Mouse (Mus musculus) cerebellum, postnatal 4 days (tissue): ENCODE data around the gene Mrps12.

Experiments
- DNase-seq, 2 experiments: peaks; one replicate each; pipeline ENCODE4 v3.0.0; 2022; ENCODE audit warnings: low spot score in 2 of 2, mixed read lengths in 1 of 2

The Mrps12 gene

DNA sequence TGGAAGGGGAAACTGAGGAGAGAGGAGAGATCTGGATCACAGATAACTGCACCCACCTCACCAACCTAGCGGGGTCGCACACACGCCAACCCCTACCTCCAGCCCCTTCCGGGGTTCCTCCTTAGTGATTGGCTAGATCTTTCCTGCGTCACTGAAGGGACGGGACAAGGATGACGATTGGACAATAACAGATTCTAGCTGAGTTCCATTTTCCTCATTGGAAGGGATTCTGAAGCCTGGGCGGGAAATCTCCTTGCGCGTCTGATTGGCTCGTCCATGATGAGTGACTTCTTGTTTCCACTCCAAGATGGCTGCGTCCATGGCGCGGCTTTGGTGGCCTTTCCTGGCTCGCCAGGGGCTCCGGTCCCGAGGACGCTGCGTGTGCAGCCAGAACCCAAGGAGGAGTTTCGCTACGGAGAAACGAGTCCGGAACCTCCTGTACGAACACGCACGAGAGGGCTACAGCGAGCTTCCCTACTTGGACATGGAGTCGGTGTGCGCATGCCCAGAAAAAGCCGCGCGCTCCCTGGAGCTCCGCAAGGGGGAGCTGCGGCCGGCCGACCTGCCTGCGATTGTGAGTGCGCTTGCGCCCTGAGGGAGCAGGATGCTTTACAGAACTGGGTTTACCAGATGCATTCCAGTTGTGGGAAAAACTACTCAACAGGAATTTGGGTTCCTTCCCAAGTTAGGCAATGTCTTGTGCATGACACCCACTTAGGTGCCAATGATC is at the start of gene Mrps12, which contains the start of gene Sars2:
Mrps12 (minus strand) TSS at position 112 of the 730 bp plus-strand sequence.
Sars2 (plus strand) TSS at position 284 of the 730 bp plus-strand sequence.
- peak; percentile 85 to 95 for DNase-seq

DNA sequence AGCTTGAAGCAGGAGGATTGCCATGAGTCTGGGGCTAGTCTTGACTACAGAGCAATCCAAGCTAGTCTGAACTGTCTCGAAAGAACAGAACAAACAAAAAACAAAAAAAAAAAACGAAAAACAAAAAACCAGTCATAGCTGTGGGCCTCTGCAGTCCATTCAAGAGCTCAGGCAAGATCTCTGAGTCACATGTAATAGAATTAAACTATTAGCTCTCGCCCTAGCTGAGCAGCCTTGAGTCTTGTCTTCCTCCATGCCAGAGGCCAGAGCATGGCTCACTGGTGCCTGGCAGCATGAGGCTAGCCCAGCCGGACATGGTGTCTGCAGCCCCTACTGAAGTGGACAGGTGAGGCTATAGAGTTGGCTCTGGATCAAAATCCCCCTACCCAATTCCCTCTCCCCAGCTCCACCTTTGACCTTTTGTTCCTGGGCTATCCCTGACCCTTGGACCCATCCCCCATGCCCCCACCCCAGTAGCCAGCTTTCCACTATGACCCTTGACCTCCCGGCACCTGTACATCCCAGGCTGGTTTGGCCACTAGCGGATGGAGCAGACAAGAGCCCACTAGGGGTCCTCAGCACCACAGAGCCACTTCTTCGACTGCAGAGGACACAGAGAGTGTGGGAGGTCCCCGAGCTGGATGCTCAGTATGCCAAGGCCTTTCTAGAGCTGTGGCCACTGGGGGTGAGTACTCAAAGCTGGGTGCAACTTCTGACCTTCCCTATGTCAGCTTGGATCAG is 48.6 kb upstream of the Mrps12 start:
- no peak for DNase-seq

DNA sequence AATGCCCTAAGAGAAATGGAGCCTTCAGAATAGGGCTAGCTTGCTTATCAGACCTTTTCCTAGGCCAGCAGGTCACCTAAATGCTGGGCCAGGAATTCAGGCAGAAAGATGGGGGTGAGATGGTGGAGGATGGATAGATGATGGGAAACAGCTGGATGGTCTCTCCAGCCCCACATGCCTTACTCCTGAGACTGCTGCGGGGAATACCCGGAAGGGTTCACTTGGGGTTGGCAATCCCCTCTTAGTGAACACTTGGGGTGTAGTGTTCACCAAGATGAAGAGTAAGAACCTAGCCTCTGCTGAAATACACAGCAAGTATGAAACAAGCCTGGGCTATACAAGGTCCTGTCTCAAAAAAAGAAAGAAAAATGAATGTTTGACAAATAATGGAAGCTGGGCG is 47.6 kb upstream of the Mrps12 start:
- no peak for DNase-seq

- DNase-seq, result no peak
Measured at GRCm38 (mm10) chr7:28788307-28789195, 46.9 kb upstream of the Mrps12 start, which contains the start of gene Rinl. Gene Rinl (plus strand): TSS chr7:28788969.

DNA sequence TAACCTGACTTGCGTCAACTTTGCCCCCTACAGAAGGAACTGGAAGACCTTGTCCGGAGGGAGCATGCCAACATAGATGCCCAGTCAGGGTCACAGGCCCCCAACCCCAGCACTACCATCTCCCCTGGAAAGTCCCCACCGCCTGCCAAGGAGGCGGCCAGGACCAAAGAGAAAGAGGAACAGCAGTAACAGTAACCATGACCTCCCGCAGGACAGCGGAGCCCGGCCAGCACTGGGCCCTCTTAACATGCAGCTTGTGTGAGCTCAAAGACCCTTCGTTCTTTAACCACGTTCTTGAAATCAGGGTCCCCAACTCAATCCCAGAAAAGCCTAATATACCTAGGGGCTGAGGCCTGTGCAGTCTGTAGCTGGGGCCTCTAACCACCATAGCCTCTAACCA is 46.3 kb upstream of the Mrps12 start:
- no peak for DNase-seq

DNA sequence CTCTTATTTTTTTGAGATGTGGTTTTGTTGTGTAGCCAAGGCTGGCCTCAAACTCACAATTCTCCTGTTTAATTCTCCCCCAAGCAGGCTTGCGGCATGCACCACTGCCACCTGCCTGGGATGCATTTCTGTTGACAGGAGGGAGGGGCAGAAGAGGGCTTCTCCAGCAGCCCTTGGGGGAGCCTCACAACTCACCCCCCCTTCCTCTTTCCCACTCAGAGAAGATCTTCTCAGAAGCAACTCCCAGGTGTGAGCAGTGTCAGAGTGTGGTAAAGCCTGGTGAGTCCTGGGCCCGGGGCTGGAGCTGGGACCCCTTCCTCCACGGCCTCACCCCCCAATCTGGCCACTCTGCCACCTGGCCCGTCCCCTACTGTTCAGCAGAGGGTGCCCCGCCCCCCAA is 43.5 kb upstream of the Mrps12 start:
- DNase-seq, result no peak

GRCm38 (mm10) chr7:28781261-28781663 is 39.6 kb upstream of the Mrps12 start:
- DNase-seq, result no peak

DNA sequence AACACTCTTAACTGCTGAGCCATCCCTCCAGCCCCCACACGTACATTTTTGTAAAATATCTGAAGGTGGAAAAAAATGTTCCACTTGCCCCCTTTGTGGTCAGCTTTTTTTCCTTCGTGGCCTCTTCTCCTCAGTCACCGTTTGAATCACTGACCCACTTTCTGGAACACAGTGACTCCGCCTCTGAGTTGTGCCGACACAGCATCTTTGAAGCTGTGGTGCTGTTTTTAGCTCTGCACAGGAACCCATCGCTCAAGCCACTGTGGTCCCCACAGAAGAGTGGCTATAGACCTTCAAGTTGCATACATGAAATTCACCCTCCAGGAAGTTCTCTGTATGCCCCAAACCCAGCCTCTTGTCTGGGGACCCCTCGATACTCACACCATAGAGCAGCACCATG is 39.2 kb upstream of the Mrps12 start:
- no peak for DNase-seq

GRCm38 (mm10) chr7:28780067-28780658 is 38.5 kb upstream of the Mrps12 start:
- DNase-seq, result peak; percentile 79 to 93

DNA sequence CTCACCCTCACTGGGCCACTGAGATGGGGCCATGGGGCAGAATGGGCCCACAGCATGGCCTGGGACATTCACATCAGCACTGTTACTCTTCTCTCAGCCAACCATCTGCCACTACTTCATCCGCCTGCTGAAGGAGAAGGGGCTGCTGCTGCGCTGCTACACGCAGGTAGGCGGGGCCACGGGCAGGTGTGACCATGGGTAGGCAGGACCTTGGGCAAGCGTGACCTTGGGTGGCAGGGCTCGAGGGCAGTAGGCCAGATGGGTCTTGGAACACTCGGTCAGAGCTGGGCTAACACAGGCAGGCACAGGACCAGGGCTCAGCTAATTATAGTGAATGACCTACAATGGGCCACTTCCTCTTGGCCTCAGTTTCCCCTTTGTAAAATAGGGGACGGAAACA is 37.2 kb upstream of the Mrps12 start:
- no peak for DNase-seq

GRCm38 (mm10) chr7:28775129-28775528 is 33.5 kb upstream of the Mrps12 start:
- DNase-seq, result no peak

- DNase-seq, result peak in 1 of 2 experiments; percentile 32
Measured at GRCm38 (mm10) chr7:28774164-28774563, 32.5 kb upstream of the Mrps12 start.

DNA sequence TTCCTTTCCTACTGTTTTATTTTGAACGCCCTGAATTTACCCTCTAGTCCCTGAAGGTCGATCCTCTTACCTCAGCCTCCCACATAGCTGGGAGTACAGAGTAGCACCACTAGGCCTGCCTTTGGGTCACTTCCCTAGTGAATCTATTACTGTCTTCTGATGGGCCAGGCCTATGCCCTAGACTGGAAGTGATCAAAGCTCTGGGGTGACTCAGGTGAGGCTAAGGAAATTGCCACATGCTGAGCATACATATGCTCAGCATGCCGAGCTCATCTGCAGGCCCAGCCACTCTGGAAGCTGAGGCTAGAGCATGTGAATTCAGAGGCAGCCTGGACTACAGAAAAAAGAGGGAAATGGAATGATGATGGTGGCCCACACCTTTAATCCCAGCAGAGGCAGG is 31.5 kb upstream of the Mrps12 start:
- DNase-seq, result no peak

DNA sequence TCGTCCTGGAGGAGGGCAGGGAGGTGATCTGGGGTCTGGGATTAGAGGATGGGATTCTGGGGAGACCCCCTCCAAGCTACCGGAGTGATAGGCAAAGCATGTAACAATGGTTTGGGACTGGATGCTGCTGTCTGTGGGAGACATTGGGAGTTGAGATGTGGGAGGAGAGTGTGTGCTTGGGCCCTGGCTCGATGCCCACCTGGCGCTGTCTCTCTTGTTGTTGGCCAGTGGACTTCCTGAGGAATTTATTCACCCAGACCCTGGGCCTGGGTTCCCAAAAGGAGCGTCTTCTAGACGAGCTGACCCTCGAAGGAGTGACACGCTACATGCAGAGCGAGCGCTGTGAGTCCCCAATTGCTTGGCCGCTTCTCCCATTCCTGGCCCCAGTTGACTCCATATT is 30.2 kb upstream of the Mrps12 start:
- no peak for DNase-seq

DNA sequence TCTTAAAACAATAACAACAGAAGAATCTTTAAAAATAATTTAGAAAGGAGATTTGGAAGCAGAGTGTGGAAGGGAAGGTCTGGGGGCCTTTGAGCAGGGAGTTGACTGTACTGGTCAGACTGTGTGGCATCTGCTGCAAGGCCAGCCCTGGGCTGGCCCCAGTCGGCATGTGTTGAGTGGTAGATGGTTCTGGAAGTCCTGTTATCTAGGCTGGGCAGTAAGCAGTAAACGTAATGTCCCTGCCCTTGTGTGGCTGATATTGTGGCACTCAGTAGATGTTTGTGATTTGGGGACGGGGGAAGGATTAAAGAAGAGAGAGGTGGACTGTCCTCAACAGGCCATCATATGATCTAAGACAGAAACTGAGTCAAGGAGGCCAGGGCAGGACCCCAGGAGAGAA is 28.7 kb upstream of the Mrps12 start:
- no peak for DNase-seq

- no peak for DNase-seq
Measured at GRCm38 (mm10) chr7:28769414-28769958, 27.9 kb upstream of the Mrps12 start.

- no peak for DNase-seq
Measured at GRCm38 (mm10) chr7:28767462-28767965, 25.9 kb upstream of the Mrps12 start, which contains the start of gene Nfkbib. Gene Nfkbib (minus strand): TSS chr7:28767512.

DNA sequence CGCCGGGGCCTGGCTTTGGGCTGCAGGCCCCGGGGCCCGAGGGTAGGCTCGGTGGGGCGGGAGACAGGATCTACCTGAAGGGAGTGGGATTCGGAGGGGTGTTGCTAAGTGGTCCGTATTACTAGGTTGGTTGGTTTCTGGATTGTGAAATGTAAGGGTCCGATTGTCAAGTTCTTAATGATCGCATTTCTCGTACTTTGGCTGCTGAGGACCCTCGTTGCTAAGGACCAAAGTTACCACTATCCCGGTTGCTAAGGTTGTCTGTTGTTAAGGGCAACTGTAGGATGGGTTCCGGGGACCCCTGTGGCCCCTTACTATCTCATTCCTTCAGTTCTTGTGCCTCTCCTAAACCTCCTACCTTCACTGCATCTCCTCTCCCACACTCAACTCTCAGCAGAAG is 25.3 kb upstream of the Mrps12 start:
- DNase-seq, result no peak

- peak; percentile 87 to 95 for DNase-seq
Measured at GRCm38 (mm10) chr7:28766173-28766879, 24.7 kb upstream of the Mrps12 start, which contains the start of gene Sirt2. Gene Sirt2 (plus strand): TSS chr7:28766735.

GRCm38 (mm10) chr7:28765211-28765610 is 23.6 kb upstream of the Mrps12 start:
- DNase-seq, result no peak
